Mouse (Mus musculus) heart, adult 18-20 months (tissue): ENCODE results near the gene Slit3. TPM values are rescaled to one million over a fixed set of nuclear protein-coding genes. Genes with fewer than 3 reads are reported as not detected.

Experiments
- DNase-seq, 2 experiments: peaks; one replicate each; pipeline ENCODE4 v3.0.0; 2021 to 2022; ENCODE audit warnings: mixed read lengths in 1 of 2
- long read RNA-seq, 2 experiments: library from polyadenylated mRNA; stranded (forward); transcript quantifications; one replicate each; pipeline ENCODE4 v2.0.0; 2021
- total RNA-seq, 2 experiments: library from RNA; stranded (reverse); gene quantifications; 2 replicates each; pipeline ENCODE4 v1.2.3; 2021

The Slit3 gene
- total RNA-seq = 10 to 100 TPM; 12.6 to 13.3 TPM
- long read RNA-seq, experiment 1, partial matches to known transcripts = 1 of 6 reads
- long read RNA-seq, experiment 1, other reads (novel, unspliced or antisense) = 5 of 6 reads
- long read RNA-seq, experiment 2 = 0 reads

DNA sequence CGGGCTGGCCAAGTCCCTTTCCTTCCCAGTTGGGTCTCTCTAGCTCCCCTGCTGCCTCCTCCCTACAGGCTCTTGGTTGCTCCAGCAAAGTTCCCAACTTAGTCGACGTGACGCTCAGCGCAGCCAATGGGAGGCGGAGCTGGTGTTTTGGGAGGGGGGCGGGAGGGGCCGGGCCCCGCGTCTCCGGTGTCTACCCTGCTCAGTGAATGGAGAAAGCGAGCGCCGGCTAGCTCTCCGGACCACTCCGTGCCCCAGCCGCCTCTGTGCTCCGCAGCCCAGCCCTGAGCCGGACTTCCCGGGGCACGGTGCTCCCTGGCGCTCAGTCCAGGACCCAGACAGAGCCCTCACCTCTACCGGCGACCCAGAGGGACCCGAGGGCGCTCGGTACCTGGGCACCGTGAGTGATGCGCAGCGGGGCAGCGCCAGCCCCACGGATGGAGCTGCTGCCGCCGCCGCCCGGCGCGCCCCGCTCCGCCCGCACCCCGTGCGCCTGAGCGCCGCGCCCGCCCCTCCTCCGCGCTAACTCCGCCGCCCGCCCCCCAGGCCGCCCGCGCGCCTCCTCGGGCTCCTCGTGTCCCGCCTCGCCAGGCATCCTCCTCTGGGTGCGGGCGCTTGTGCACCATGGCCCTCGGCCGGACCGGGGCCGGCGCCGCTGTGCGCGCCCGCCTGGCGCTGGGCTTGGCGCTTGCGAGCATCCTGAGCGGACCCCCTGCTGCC, at the start of gene Slit3:
Slit3 (plus strand) TSS at position 331 of the 717 bp plus-strand sequence.
- DNase-seq = peak; percentile 56 to 78

DNA sequence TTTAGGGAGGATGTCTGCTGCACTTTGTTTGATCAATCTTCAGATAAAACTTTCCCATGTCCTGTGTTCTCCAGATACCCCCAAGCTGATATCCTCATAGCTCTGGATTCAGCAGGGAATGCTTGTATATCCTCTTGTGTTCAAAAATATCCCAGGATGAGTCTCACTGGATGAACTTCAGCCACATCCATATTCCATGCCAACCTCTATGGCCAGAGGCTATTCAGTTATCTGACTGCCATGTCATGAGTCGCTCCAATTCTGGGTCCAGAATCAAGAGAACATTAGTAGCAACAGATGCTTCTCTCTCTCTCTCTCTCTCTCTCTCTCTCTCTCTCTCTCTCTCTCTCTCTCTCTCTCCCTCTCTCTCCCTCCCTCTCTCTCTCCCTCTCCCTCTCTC, 49.6 kb upstream of the Slit3 start:
- DNase-seq = no peak

DNA sequence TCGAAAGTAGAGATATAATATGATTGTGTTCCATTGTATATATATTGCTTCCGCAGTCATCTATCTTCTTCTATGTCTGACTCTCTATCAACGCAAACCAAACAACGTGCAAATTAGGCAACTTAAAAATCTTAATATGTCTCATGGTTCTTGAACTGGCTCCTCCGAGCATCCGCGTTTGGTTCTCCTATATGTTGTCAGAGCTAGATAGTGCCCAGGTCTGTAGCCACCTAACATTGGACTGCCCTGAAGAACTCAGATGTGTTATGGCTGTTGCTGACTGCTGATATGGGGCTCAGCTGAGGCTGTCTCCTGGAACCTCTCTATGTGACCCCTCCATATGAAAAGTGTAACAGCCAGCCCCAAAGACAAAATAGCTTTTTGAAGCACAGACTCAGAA, 45.6 kb upstream of the Slit3 start:
- no peak for DNase-seq

DNA sequence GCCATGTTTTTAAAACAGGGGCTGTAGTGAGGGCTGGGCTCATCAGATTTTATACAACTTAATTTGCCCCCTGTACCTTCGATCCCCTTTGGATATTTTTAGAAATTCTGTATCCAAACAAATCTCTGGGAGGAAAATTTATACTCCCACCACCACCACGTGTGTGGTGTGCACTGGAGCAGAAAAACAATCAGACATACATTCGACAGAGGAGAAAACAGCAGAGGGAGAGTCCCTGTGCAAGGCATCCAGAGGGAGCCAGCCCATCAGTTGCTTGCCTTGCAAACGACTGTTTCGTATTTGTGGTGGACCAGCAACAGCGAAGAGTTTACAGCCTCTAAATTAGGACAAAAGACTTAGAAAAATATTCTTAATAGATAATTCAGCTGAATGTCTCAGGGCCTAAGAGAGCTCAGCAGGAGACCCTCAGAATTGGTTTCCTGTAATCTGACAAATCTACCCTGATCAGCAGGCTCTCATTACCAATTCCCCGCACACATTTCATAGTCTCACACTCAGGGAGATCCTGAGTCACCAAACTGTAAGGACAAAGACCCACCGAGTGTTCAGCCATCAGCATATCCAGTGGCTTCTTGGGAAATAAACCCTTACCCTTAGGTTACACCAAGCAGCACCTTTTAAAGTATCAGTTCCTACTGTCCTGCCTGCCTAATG, 40.4 kb upstream of the Slit3 start:
- DNase-seq = no peak

DNA sequence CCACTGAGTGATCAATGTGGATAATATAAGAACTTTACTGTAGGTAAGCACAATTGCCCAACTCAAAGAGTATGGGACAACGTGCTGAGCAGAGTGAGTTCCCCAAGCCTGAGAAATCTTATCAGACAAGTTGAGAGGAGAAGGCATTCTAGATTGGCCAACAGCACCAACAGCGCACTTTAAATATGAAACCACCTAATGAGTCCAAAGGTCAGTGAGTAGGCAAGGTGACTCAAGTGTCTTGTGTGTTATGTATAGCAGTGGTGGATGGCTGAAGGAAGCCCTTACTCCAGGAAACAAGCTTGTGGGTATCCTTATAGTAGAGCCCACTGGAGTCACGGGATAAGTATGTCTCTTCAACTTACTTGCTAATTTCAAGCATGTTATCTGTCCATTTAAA, 38.7 kb upstream of the Slit3 start:
- DNase-seq = no peak

DNA sequence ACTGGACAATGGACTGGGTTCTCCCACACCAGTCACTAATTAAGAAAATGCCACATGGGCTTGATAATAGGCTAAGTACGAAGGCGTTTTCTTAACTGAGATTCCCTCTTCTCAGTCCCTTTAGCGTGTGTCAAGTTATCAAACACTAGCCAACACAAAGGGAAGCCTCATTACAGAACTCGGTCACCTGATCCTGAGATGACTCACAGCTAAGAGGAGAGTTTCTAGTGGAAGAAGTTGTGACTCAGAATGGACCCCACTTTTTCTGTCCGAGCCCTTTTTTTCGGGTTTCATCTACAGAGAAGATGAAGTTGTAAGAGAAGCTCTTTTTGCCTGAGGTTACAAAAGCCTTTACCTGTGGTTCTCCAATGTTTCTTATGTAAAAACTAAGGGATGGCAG, 38.0 kb upstream of the Slit3 start:
- DNase-seq = no peak

DNA sequence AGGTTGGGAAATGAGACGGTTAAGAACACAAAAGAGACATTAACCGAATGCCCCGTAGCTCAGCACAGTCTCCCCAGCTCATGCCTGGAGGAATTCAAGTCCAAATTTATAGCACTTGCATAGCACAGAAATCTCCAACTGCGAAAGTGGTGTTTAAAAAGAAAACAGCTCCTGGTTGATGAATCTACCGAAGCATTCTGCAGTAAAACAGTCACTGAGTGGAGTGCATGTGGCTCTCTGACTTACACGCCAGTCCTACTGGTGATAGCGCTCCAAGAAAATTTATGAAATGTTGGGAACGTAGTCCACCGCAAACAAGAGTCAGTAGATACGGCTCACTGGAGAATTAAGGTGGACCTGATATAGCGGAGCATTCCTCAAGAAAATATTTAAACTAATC, 35.7 kb upstream of the Slit3 start:
- no peak for DNase-seq

DNA sequence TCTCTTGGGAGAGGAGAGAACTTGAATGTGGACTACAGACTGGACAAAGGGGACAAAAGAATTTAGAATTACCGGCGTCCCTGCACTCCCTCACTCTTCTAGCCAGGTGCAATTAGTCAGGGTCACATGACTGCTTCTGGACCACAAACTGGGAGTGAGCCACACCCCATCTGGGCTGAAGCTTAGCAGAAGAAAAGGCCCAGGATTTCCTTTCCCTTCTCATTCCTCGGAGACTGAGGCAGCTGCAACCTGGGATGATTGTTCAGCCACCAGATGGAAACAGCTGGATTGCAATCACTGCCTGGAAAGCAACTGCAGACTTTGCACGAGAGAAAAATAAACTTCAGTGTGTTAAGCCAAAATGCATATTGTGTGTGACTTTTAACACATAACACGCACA, 35.0 kb upstream of the Slit3 start:
- peak; percentile 33 to 66 for DNase-seq

DNA sequence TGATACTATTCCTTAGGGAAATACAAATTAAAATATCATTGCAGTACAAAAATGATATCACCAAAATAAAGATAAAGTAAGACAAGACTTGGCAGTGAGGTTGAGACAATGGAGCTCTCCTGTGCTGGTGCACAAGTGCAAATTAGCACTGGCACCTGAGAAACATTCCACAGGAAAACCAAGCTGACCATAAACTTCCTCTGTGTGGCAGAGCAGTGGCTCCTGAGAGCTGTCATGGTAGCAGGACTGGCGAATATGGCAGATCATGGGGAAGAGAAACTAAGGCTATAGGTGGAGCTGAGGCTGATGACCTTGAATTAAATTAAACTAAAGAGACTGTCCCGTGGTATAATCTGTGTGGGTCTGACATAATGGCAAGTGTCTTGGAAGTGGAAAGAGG, 33.6 kb upstream of the Slit3 start:
- no peak for DNase-seq

DNA sequence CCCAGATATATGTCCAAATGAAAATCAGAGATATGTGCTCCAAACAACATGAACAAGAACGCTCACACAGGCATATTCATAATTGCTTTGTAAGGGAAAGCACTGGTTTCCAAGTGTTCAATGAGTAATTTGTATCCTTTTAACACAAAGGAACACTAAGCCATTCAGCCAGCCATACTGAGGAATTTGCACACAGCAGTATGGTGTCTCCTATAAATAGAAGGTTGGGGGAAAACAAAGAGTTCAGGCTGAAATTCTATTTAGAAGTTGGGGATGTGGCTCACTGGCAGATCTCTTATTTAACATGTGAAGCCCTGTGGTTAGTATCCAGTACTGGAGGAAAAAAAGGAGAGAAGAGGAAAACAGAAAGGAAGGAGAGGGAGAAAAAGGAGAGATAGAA, 32.9 kb upstream of the Slit3 start:
- DNase-seq = no peak

DNA sequence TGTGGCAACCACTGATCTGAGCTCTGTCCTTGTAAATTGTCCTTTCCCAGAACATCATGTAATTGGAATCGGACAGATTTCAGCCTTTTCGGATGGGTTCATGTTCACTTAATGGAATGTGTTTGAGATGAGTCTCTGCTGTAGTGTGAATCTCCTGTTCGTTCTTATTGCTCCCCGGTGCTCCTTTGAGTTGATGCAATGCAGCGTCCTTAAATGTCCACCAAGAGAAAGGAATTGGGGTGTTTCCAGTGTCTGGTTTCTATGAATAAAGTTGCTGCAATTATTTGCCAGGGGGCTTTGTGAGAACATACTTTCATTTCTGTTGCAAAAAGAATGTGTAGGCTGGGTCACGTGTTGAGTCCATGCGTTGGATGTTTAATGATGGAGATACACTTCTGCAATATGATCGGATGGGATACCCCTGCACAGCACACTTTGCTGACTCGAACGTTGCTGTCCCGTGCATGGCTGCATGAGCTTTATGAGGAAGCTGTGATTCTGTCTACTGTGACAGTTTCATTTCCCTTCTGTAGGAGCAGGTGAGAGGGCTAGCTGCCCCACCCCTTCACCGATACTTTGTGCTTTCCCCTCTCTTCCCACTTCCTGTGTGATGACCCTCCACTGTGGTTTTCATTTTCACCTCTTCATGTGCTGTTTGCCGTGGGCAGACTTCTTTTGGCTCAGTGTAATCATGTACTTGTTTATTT, 30.2 kb upstream of the Slit3 start:
- DNase-seq = peak in 1 of 2 experiments; percentile 24

DNA sequence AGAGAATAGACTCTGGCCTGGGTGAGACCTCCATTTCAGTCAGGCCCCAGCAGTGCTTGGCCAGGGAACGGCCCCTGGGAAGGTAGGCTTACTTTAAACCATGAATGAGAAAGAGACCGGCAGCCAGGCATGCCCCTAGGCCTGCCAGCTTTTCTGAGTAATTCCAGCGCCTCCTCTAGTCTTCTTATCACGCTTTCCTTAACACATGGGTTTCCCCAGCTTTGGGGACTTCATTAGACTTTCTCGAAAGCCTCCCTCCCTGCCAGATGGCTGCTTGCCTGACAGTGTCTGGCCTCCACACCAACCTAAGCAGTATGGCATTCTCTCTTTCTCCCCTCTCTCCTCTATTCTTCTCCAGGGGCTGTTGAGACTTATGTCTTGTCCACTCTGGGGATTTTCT, 24.5 kb upstream of the Slit3 start:
- no peak for DNase-seq

DNA sequence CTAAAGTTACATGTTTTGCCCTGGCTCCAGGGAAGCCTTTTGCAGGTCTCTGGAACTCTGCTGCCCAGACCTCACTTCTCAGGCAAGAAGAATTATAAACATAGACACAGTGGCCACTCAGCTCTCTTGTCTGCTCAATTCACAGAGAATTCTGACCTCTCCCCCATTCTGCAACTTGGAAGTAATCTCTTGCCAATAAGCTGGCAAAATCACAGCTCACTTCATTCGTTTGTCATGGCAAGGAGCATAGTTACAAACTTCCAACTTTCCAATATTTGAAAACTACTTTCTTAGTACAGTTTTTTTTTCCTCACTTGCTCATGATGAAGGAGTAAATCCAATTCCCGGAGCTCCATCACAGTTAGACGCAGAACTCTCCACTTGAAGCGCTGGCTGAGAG, 11.2 kb upstream of the Slit3 start:
- no peak for DNase-seq

DNA sequence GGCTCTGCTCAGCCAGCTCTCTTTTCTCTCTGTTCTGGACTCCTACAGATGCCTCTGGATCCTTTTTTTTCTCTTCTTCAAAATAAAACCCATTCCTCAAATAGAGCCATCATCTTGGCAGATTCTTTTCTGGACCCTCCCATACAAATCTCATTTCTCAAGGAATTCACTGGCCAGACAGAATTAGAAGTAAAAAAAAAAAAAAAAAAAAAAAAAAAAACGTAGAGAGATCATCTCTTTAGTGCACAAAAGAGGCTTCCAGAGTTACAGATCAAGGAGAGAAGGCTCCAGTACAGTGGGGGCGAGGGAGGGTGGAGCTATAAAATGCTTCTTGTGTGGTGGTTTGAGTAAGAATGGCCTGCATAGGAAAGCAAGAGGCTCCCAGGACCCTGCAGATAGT, 10.2 kb upstream of the Slit3 start:
- no peak for DNase-seq

DNA sequence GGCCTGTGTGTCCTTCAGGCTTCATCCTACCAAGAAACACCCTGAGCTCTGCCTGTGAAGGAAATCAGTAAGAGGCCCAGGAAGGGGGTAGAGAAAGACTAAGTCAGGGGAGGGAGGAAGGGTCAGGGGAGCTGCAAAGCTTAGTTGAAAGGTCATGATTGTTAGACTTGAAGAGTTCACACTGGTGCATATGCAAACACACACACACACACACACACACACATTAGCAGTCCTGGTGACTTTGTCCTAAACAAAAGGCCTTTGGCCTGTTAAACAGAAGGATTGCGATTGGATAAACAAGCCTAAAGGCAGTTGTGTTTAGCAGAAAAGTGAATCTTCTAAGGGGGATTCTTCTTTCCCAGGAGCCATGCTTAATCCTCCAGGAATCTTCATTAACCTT, 7.7 kb upstream of the Slit3 start:
- DNase-seq = no peak

DNA sequence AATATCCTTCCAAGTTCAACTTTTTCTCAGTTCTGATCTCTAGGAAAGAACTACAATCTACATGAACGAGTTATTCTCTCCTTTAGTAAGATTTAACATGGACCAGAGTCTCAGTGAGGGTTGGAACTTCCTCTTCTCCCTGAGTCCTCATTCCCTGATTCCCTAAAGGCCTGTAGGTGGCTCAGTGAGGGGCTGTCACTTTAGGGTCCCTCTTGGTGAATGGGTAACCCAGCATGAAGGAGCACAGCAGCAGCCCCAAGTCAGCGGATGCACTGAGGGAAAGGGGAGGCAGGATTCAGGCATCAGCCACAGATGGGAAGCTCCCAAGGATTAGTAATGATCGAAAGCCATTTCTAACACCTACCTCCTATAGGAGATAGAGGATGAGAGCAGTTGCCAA, 4.6 kb upstream of the Slit3 start:
- DNase-seq = no peak

DNA sequence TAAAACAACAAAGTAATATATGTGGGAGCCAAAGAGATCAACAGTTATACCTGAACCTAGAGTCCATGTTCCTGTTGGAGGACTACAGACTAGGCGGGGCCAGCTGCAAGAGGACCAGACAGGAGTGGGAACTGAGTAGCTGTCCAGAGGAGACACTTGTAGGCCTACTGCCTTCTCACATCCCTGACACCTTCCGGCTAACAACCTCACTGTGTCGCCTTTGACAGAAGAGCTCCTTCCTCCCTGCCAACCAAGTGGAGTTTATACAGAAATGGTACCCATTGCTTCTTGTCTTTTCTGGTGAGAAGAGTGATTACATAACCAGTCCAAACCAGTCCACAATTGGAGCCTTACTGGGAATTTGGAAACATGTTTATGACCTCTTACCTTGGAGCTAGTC, 3.2 kb upstream of the Slit3 start:
- DNase-seq = no peak

DNA sequence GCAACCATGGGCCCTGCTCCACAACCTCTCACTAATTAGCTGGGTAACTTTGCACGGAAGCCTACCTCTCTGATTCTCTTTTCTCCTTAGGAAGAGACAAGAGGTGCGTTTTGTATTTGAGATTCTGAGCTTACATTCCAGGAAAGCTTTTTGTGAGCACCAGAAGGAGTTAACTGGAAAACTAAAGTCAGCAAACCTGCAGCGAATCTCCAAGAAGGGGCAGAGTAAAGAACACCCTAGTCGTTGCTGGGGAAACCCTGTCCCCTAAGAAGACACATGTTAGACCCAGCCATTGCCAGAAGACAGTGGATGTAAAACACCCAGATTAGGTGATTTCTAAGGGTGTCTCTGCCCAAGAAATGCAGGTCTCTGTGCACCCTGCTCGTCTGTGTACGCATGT, 2.3 kb upstream of the Slit3 start:
- no peak for DNase-seq

DNA sequence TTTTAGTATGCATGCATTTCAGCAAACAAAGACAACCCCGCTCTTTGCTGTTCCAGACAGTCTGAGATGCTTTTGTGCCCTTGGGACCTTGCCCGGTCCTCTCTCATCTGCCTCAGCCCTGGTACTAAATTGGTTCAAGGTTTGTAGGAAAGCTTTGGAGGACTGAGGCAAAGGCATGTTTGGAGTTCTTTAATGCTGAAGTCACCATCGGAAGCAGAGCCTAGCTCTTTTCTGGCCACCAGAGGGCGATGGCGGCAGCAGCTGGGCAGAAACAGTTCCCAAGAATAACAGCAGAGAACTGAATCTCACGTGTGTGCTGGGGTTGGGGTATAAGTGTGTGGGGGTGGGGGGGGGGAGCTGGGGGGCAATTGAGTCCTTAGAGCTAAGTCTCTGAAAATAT, 1.7 kb upstream of the Slit3 start:
- DNase-seq = peak; percentile 68 to 83

DNA sequence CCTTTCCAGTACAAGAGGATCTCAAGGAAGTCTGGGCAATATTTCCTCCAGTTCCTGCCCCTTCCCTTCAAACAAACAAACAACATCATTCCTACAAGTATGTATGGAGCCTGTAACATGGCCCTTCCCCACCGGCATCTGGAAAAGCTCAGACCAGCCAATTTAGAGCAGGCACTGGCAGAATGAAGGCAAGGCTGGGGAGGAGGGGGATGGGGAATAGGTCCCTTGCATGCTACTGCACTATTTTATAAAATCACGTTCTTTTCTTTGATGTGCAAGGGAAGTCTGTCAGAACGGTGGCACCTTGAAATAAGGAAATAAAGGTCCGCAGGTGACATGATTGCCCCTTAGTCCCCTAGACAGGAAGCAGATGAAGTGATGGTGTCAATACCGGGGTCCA, 948 bp upstream of the Slit3 start:
- no peak for DNase-seq

DNA sequence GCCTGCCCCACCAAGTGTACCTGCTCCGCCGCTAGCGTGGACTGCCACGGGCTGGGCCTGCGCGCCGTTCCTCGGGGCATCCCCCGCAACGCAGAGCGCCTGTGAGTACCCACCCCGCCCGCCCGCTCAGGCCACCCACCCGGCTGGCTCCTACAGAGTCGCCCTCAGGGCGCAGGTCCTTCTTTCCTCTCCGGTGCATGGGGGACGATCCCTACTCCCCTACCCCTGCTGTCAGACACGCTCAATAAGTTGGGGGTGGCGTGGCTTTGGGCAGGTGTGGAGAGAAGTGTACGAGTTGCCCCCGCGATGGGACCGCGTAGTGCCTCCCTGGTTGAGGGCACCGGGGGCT, 561 bp downstream of the Slit3 start:
- DNase-seq = peak in 1 of 2 experiments; percentile 23

DNA sequence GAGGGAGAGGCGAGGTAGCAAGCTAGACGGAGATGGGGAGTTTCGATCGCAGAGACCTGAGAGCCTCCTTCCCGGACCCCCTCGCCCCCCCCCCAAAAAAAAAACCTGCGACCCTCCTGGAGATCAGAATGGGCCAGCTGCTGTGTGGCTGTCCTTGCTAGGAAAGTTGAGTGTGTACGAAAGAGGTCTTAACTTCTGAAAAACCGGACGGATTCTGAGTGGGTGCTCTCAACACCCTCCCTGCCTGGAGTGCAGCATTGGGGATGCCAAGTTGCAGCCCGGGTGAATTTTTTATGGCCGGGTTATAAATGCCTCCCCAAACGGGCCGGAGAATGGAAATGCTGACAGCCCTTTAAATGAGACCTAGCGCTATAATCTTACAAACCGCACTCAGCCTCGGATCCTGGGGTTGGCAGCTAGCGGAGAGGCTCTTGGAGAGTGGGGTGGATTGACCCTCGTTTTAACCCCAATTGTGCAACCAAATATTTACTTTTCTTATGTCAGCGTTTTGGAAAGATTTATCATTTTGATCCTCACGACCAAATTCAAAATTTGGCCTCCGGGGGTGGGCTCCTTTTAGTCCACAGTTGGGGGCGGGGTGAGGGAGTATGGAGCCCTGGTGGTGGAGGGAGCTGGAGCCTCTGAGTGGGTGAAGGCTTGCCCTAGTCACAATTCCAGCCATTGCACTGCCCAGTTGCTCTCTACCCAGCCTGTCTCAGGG, 1.2 kb downstream of the Slit3 start:
- peak; percentile 23 to 40 for DNase-seq
